Mouse (Mus musculus) thymus, adult 2 months (tissue): ENCODE results near the gene B230219D22Rik.

Experiments used
- CTCF ChIP-seq: fragments of 200-500 bp; IDR thresholded peaks from 2 replicates; pipeline ENCODE4 v1.5.1; 2012; ENCODE audit warnings: mild to moderate bottlenecking, control low read depth, low read length, moderate library complexity, borderline replicate concordance; ENCODE audit not compliant: control insufficient read depth, poor library complexity, insufficient read depth; ENCODE audit errors: extremely low read depth
- POLR2A ChIP-seq: fragments of 200-500 bp; IDR thresholded peaks from 2 replicates; pipeline ENCODE4 v1.6.1; 2012; ENCODE audit warnings: mild to moderate bottlenecking, low read length, control low read depth, moderate library complexity; ENCODE audit not compliant: control insufficient read depth, poor library complexity, insufficient read depth; ENCODE audit errors: extremely low read depth

- TF ChIP-seq CTCF (no peak), POLR2A (peak; percentile 62; the same call in 1 of the 2 replicates)
These were observed 21.7 kb downstream of the B230219D22Rik start, which contains the start of gene Txndc15 for GRCm38 (mm10) chr13:55714501-55715166.
